Mouse (Mus musculus) cerebellum, adult 11 months (tissue): Measurements from ENCODE around the gene Trpc3.
A peak's percentile ranks its signal among the peaks of the same experiment; 100 is the strongest.
"Not testable (repeated sequence)": the region's sequence is repeated elsewhere in the genome, so short reads cannot be mapped to it uniquely, and the experiment has no call there.

Source experiments
- DNase-seq: peaks from one replicate; pipeline ENCODE4 v3.0.0; 2022

The Trpc3 gene

GRCm38 (mm10) chr3:36689392-36690291, at the start of gene Trpc3:
Trpc3 (minus strand) TSS chr3:36690167.
- peak; percentile 8 for DNase-seq

- DNase-seq: no peak
Measured at GRCm38 (mm10) chr3:36738071-36738470, 48.1 kb upstream of the Trpc3 start.

GRCm38 (mm10) chr3:36733075-36733474, 43.1 kb upstream of the Trpc3 start:
- DNase-seq: no peak

- DNase-seq: no peak
Measured at GRCm38 (mm10) chr3:36726545-36726944, 36.6 kb upstream of the Trpc3 start.

GRCm38 (mm10) chr3:36721850-36722249, 31.9 kb upstream of the Trpc3 start:
- DNase-seq: no peak

- DNase-seq: no peak
Measured at GRCm38 (mm10) chr3:36709521-36709920, 19.6 kb upstream of the Trpc3 start.

- DNase-seq: no peak
Measured at GRCm38 (mm10) chr3:36690292-36690650, 304 bp upstream of the Trpc3 start.

- DNase-seq: peak; percentile 47
Measured at GRCm38 (mm10) chr3:36688874-36689273, 1.1 kb downstream of the Trpc3 start.

- DNase-seq: no peak
Measured at GRCm38 (mm10) chr3:36675822-36676221, 14.1 kb downstream of the Trpc3 start.

GRCm38 (mm10) chr3:36667814-36668213, 22.2 kb downstream of the Trpc3 start:
- DNase-seq: no peak

GRCm38 (mm10) chr3:36645245-36645559, 44.8 kb downstream of the Trpc3 start:
- not testable (repeated sequence) for DNase-seq

- DNase-seq: no peak
Measured at GRCm38 (mm10) chr3:36644554-36645244, 45.3 kb downstream of the Trpc3 start.

GRCm38 (mm10) chr3:36643354-36643753, 46.6 kb downstream of the Trpc3 start:
- no peak for DNase-seq

GRCm38 (mm10) chr3:36642736-36643135, 47.2 kb downstream of the Trpc3 start:
- no peak for DNase-seq

- no peak for DNase-seq
Measured at GRCm38 (mm10) chr3:36640787-36641186, 49.2 kb downstream of the Trpc3 start.

- DNase-seq: peak; percentile 23
Measured at GRCm38 (mm10) chr3:36635449-36635848, 54.5 kb downstream of the Trpc3 start.

- DNase-seq: no peak
Measured at GRCm38 (mm10) chr3:36626803-36627202, 63.2 kb downstream of the Trpc3 start.

GRCm38 (mm10) chr3:36618181-36618580, 71.8 kb downstream of the Trpc3 start:
- no peak for DNase-seq

- peak; percentile 32 for DNase-seq
Measured at GRCm38 (mm10) chr3:36613908-36614255, 76.1 kb downstream of the Trpc3 start.

- peak; percentile 90 for DNase-seq
Measured at GRCm38 (mm10) chr3:36613202-36613907, 76.6 kb downstream of the Trpc3 start, which contains the start of gene Bbs7. Bbs7 (minus strand) TSS chr3:36613477.

GRCm38 (mm10) chr3:36612687-36613086, 77.3 kb downstream of the Trpc3 start:
- DNase-seq: peak; percentile 9

GRCm38 (mm10) chr3:36605894-36606783, 83.8 kb downstream of the Trpc3 start:
- DNase-seq: no peak

- DNase-seq: not testable (repeated sequence)
Measured at GRCm38 (mm10) chr3:36599773-36600172, 90.2 kb downstream of the Trpc3 start.
